Mouse (Mus musculus) forebrain, embryonic 14.5 days (tissue): ENCODE data around the gene Prex1. TPM values are rescaled to one million over a fixed set of nuclear protein-coding genes. Genes with fewer than 3 reads are reported as not detected.

Experiments
- ATAC-seq: fragments of 200-750 bp; cut with Nextera tagmentation; 2 replicates; pipeline ENCODE4 v1.8.0; 2017; ENCODE audit warnings: mild to moderate bottlenecking, moderate library complexity
- DNase-seq: peaks from one replicate; pipeline ENCODE4 v3.0.0-alpha.2; 2015; ENCODE audit warnings: low spot score
- H3K27ac ChIP-seq: fragments of 300-500 bp; sonication (generic); 2 replicates; pipeline ENCODE4 v1.5.1; 2014; ENCODE audit warnings: low read depth, mild to moderate bottlenecking, control low read depth, low read length, moderate library complexity
- H3K27me3 ChIP-seq: fragments of 300-500 bp; sonication (generic); replicated peaks from 2 replicates; pipeline ENCODE4 v1.6.1; 2014; ENCODE audit warnings: low read length, control low read depth, mixed read lengths; ENCODE audit not compliant: control insufficient read depth, insufficient read depth
- H3K36me3 ChIP-seq: fragments of 300-500 bp; sonication (generic); 2 replicates; pipeline ENCODE4 v1.6.1; 2014; ENCODE audit warnings: low read length, control low read depth; ENCODE audit not compliant: control insufficient read depth, insufficient read depth
- H3K4me1 ChIP-seq: fragments of 300-500 bp; sonication (generic); 2 replicates; pipeline ENCODE4 v1.6.1; 2014; ENCODE audit warnings: antibody characterized with exemption, low read length, control low read depth; ENCODE audit not compliant: control insufficient read depth, insufficient read depth
- H3K4me2 ChIP-seq: fragments of 300-500 bp; sonication (generic); 2 replicates; pipeline ENCODE4 v1.6.1; 2014; ENCODE audit warnings: mild to moderate bottlenecking, control low read depth, low read length
- H3K4me3 ChIP-seq: fragments of 300-500 bp; sonication (generic); 2 replicates; pipeline ENCODE4 v1.5.1; 2014; ENCODE audit warnings: low read depth, low read length, control low read depth
- H3K9ac ChIP-seq: fragments of 300-500 bp; sonication (generic); 2 replicates; pipeline ENCODE4 v1.6.1; 2014; ENCODE audit warnings: mild to moderate bottlenecking, low read length, control low read depth, moderate library complexity
- H3K9me3 ChIP-seq: fragments of 300-500 bp; sonication (generic); replicated peaks from 2 replicates; pipeline ENCODE4 v1.6.1; 2016; ENCODE audit warnings: low read length, control low read depth, mixed read lengths; ENCODE audit not compliant: control insufficient read depth
- WGBS: fragments of 180-500 bp; shearing (Covaris S2); extraction: QIAGEN DNeasy Blood & Tissue Kit; methylation state at CpG from one replicate; pipeline ENCODE4 v1.1.7; 2014; 5-methylcytosine and 5-hydroxymethylcytosine counted together
- polyA plus RNA-seq: library from polyadenylated mRNA; unstranded; fragments of >200 nt; fragmentation: Nextera tagmentation; extraction: Ambion mirVana; gene quantifications from 2 replicates; pipeline ENCODE4 v1.2.1, GENCODE M21; 2014

Prex1 gene
- polyA plus RNA-seq, 1 experiment from 2014 or later = 28.4 TPM

GRCm38 (mm10) chr2:166592034-166592912 is 121.4 kb downstream of the Prex1 start:
- DNase-seq (peak; percentile 82), ATAC-seq (peak; percentile 78)
- Histone ChIP-seq H3K36me3 (peaks cover 34% of the 10 kb centered on the region), H3K4me3 (no peak overlapping the region), H3K27me3 (no peaks in the 10 kb centered on the region), H3K27ac (no peak overlapping the region), H3K4me2 (no peak overlapping the region), H3K4me1 (no peaks in the 10 kb centered on the region), H3K9ac (no peak overlapping the region), H3K9me3 (no peaks in the 10 kb centered on the region)
- 40% methylated on average over 21 of the region's 21 CpGs for WGBS

- Histone ChIP-seq H3K4me3 (no peak overlapping the region), H3K9me3 (no peaks in the 10 kb centered on the region), H3K4me2 (no peak overlapping the region), H3K9ac (no peak overlapping the region), H3K36me3 (peaks cover 83% of the 10 kb centered on the region), H3K27ac (no peak overlapping the region), H3K4me1 (no peaks in the 10 kb centered on the region), H3K27me3 (no peaks in the 10 kb centered on the region)
- 84% methylated on average over 3 of the region's 3 CpGs for WGBS
- ATAC-seq (no peak), DNase-seq (no peak)
Measured at GRCm38 (mm10) chr2:166584491-166584890, 129.1 kb downstream of the Prex1 start.

- ATAC-seq = no peak
- Histone ChIP-seq H3K9me3 (no peaks in the 10 kb centered on the region), H3K27me3 (no peaks in the 10 kb centered on the region), H3K4me2 (no peak overlapping the region), H3K4me3 (no peak overlapping the region), H3K36me3 (peaks cover 84% of the 10 kb centered on the region), H3K9ac (no peak overlapping the region), H3K4me1 (no peaks in the 10 kb centered on the region), H3K27ac (no peak overlapping the region)
- no peak for DNase-seq
- 95% methylated on average over 5 of the region's 5 CpGs for WGBS
Measured at GRCm38 (mm10) chr2:166583292-166583691, 130.3 kb downstream of the Prex1 start.

GRCm38 (mm10) chr2:166581881-166582583 is 131.6 kb downstream of the Prex1 start:
- WGBS = 93% methylated on average over 21 of the region's 21 CpGs
- Histone ChIP-seq H3K9me3 (no peaks in the 10 kb centered on the region), H3K4me3 (no peak overlapping the region), H3K27me3 (no peaks in the 10 kb centered on the region), H3K27ac (no peak overlapping the region), H3K36me3 (peaks cover 79% of the 10 kb centered on the region), H3K4me1 (no peaks in the 10 kb centered on the region), H3K9ac (no peak overlapping the region), H3K4me2 (no peak overlapping the region)
- ATAC-seq = no peak
- no peak for DNase-seq

- Histone ChIP-seq H3K4me2 (no peak overlapping the region), H3K9me3 (no peaks in the 10 kb centered on the region), H3K4me1 (no peaks in the 10 kb centered on the region), H3K4me3 (no peak overlapping the region), H3K9ac (no peak overlapping the region), H3K27ac (no peak overlapping the region), H3K36me3 (peaks cover 73% of the 10 kb centered on the region), H3K27me3 (no peaks in the 10 kb centered on the region)
- no peak for DNase-seq
- 93% methylated on average over 5 of the region's 5 CpGs for WGBS
- no peak for ATAC-seq
Measured at GRCm38 (mm10) chr2:166579793-166580192, 133.8 kb downstream of the Prex1 start.

GRCm38 (mm10) chr2:166579361-166579760 is 134.3 kb downstream of the Prex1 start:
- no peak for ATAC-seq
- Histone ChIP-seq H3K4me2 (no peak overlapping the region), H3K9ac (no peak overlapping the region), H3K36me3 (peaks cover 68% of the 10 kb centered on the region), H3K9me3 (no peaks in the 10 kb centered on the region), H3K4me3 (no peak overlapping the region), H3K4me1 (no peaks in the 10 kb centered on the region), H3K27me3 (no peaks in the 10 kb centered on the region), H3K27ac (no peak overlapping the region)
- no peak for DNase-seq
- WGBS = 89% methylated on average over 10 of the region's 10 CpGs

GRCm38 (mm10) chr2:166575419-166575818 is 138.2 kb downstream of the Prex1 start:
- no peak overlapping the region for H3K9ac ChIP-seq
- WGBS = 63% methylated on average over 17 of the region's 17 CpGs
- ATAC-seq (peak; percentile 41; the same call in 1 of the 2 replicates), DNase-seq (peak; percentile 50)
- no peak overlapping the region for H3K4me3 ChIP-seq
- no peaks in the 10 kb centered on the region for H3K4me1 ChIP-seq
- peak overlapping the region; percentile 33; the same call in 1 of the 2 replicates for H3K27ac ChIP-seq
- no peaks in the 10 kb centered on the region for H3K9me3 ChIP-seq
- H3K36me3 ChIP-seq = peaks cover 47% of the 10 kb centered on the region
- H3K4me2 ChIP-seq = no peak overlapping the region
- H3K27me3 ChIP-seq = no peaks in the 10 kb centered on the region

GRCm38 (mm10) chr2:166574934-166575333 is 138.7 kb downstream of the Prex1 start:
- H3K27me3 ChIP-seq = no peaks in the 10 kb centered on the region
- H3K4me2 ChIP-seq = no peak overlapping the region
- no peaks in the 10 kb centered on the region for H3K4me1 ChIP-seq
- peaks cover 47% of the 10 kb centered on the region for H3K36me3 ChIP-seq
- 17% methylated on average over 7 of the region's 7 CpGs for WGBS
- no peak overlapping the region for H3K4me3 ChIP-seq
- H3K9me3 ChIP-seq = no peaks in the 10 kb centered on the region
- peak; percentile 37; the same call in 1 of the 2 replicates for ATAC-seq
- no peak overlapping the region for H3K9ac ChIP-seq
- H3K27ac ChIP-seq = peak overlapping the region; percentile 33; the same call in 1 of the 2 replicates
- DNase-seq = peak; percentile 64

GRCm38 (mm10) chr2:166573621-166574020 is 140.0 kb downstream of the Prex1 start:
- WGBS = 88% methylated on average over 5 of the region's 5 CpGs

More at GRCm38 (mm10) chr2:166573621-166574020, 140.0 kb downstream of the Prex1 start:
- H3K9me3 ChIP-seq = no peaks in the 10 kb centered on the region
- no peak overlapping the region for H3K27ac ChIP-seq
- H3K4me2 ChIP-seq = no peak overlapping the region
- no peaks in the 10 kb centered on the region for H3K27me3 ChIP-seq
- no peaks in the 10 kb centered on the region for H3K4me1 ChIP-seq
- DNase-seq = no peak
- ATAC-seq = no peak
- no peak overlapping the region for H3K9ac ChIP-seq
- peaks cover 52% of the 10 kb centered on the region for H3K36me3 ChIP-seq
- no peak overlapping the region for H3K4me3 ChIP-seq
